Mouse (Mus musculus) myocyte (in vitro differentiated cells): Measurements from ENCODE around the gene Cdk5r1.

ENCODE experiments used
- CEBPB ChIP-seq: IDR thresholded peaks from 2 replicates; pipeline ENCODE4 v1.6.1; 2011; ENCODE audit warnings: mild to moderate bottlenecking, moderate library complexity; ENCODE audit not compliant: poor library complexity, insufficient read depth, severe bottlenecking
- E2F4 ChIP-seq: IDR thresholded peaks from one replicate; pipeline ENCODE4 v1.6.1; 2011; ENCODE audit warnings: mild to moderate bottlenecking, control low read depth, moderate library complexity; ENCODE audit not compliant: insufficient read depth
- MAX ChIP-seq: IDR thresholded peaks from one replicate; pipeline ENCODE4 v1.6.1; 2011; ENCODE audit warnings: low read depth, mild to moderate bottlenecking, control low read depth
- MYOD1 ChIP-seq, 3 experiments: IDR thresholded peaks; one replicate each; pipeline ENCODE4 v1.6.1; 2011; ENCODE audit warnings: control low read depth in 2 of 3, low read depth in 2 of 3, mild to moderate bottlenecking in 2 of 3, moderate library complexity in 1 of 3; ENCODE audit not compliant: insufficient read length in 2 of 3, control insufficient read depth in 1 of 3
- POLR2A ChIP-seq: IDR thresholded peaks from one replicate; pipeline ENCODE4 v1.6.1; 2011; ENCODE audit warnings: low read depth, mild to moderate bottlenecking, control low read depth, moderate library complexity; ENCODE audit not compliant: insufficient read length
- REST ChIP-seq: IDR thresholded peaks from one replicate; pipeline ENCODE4 v1.6.1; 2011; ENCODE audit warnings: mild to moderate bottlenecking, control low read depth, moderate library complexity; ENCODE audit not compliant: insufficient read depth, insufficient read length
- TCF12 ChIP-seq: IDR thresholded peaks from one replicate; pipeline ENCODE4 v1.6.1; 2011; ENCODE audit warnings: mild to moderate bottlenecking, control low read depth; ENCODE audit not compliant: poor library complexity, insufficient read depth, severe bottlenecking
- USF1 ChIP-seq: IDR thresholded peaks from one replicate; pipeline ENCODE4 v1.6.1; 2011; ENCODE audit warnings: low read depth, mild to moderate bottlenecking, control low read depth, moderate library complexity

DNA sequence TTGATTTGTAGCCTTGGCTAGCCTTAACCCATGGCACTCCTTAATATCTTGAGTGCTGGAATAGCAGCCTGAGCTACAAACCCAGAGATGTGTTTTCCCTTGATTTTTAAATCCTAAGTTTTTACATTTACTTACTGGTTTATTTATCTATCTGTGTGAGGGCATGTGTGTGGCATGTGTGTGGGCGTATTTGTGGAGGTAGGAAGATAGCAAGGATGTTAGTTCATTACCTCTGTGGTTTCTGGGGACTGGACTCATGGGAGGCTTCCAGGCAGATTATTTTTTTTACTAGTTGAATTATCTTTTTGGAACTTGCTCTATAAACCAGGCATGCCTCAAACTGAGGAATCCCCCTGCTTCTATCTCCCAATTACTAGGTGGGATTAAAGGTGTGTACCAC, 23.6 kb upstream of the Cdk5r1 start:
- TF ChIP-seq POLR2A = no peak
- no peak for TF ChIP-seq E2F4
- TF ChIP-seq MAX = no peak
- no peak for TF ChIP-seq CEBPB
- TF ChIP-seq USF1 = no peak
- no peak for TF ChIP-seq TCF12
- no peak for TF ChIP-seq REST
- TF ChIP-seq MYOD1 (IDR thresholded peaks at IDR 0.05; ENCODE audit: control insufficient read depth in 1 of 3, insufficient read length in 2 of 3, low read depth in 2 of 3) = no peak
